Mouse (Mus musculus): ENCODE data around the gene Lgr5.

The Lgr5 gene

GRCm38 (mm10) chr10:115587301-115587969 lies at the start of gene Lgr5:
Lgr5 (minus strand) TSS chr10:115587780.
- in situ Hi-C loops (cut with MboI, MseI), result no loop called here

- in situ Hi-C loops (cut with MboI, MseI), result no loop called here
Observed at GRCm38 (mm10) chr10:115626678-115627077, 39.1 kb upstream of the Lgr5 start.

GRCm38 (mm10) chr10:115624957-115625356 lies 37.4 kb upstream of the Lgr5 start:
- in situ Hi-C loops (cut with MboI, MseI), result loop anchor here (25.0 kb wide), 1 partner anchor 313 kb away; the partner anchor contains the start of gene Rab21

- in situ Hi-C loops (cut with MboI, MseI), result loop anchor here (25.0 kb wide), 1 partner anchor 312 kb away; the partner anchor contains the start of gene Rab21
Observed at GRCm38 (mm10) chr10:115623956-115624671, 36.5 kb upstream of the Lgr5 start.

- in situ Hi-C loops (cut with MboI, MseI), result loop anchor here (25.0 kb wide), 1 partner anchor 311 kb away; the partner anchor contains the start of gene Rab21
Observed at GRCm38 (mm10) chr10:115623481-115623880, 35.9 kb upstream of the Lgr5 start.

- in situ Hi-C loops (cut with MboI, MseI), result loop anchor here (25.0 kb wide), 1 partner anchor 306 kb away; the partner anchor contains the start of gene Rab21
Observed at GRCm38 (mm10) chr10:115618288-115618856, 30.8 kb upstream of the Lgr5 start.

GRCm38 (mm10) chr10:115617456-115618287 lies 30.1 kb upstream of the Lgr5 start:
- in situ Hi-C loops (cut with MboI, MseI), result loop anchor here (25.0 kb wide), 1 partner anchor 305 kb away; the partner anchor contains the start of gene Rab21

- in situ Hi-C loops (cut with MboI, MseI), result loop anchor here (10.0 kb wide), 2 partner anchors 111 to 919 kb away; no protein-coding TSS in a partner anchor
Observed at GRCm38 (mm10) chr10:115595748-115596147, 8.2 kb upstream of the Lgr5 start.

- in situ Hi-C loops (cut with MboI, MseI), result loop anchor here (10.0 kb wide), 2 partner anchors 109 to 921 kb away; no protein-coding TSS in a partner anchor
Observed at GRCm38 (mm10) chr10:115593651-115594050, 6.1 kb upstream of the Lgr5 start.

GRCm38 (mm10) chr10:115593221-115593620 lies 5.6 kb upstream of the Lgr5 start:
- in situ Hi-C loops (cut with MboI, MseI), result loop anchor here (10.0 kb wide), 2 partner anchors 108 to 922 kb away; no protein-coding TSS in a partner anchor

- in situ Hi-C loops (cut with MboI, MseI), result no loop called here
Observed at GRCm38 (mm10) chr10:115587979-115588378, 399 bp upstream of the Lgr5 start.

GRCm38 (mm10) chr10:115586246-115587231 lies 1.0 kb downstream of the Lgr5 start:
- in situ Hi-C loops (cut with MboI, MseI), result no loop called here

- in situ Hi-C loops (cut with MboI, MseI), result no loop called here
Observed at GRCm38 (mm10) chr10:115585491-115586245, 1.9 kb downstream of the Lgr5 start.

- in situ Hi-C loops (cut with MboI, MseI), result no loop called here
Observed at GRCm38 (mm10) chr10:115584656-115585055, 2.9 kb downstream of the Lgr5 start.

- in situ Hi-C loops (cut with MboI, MseI), result no loop called here
Observed at GRCm38 (mm10) chr10:115583071-115583470, 4.5 kb downstream of the Lgr5 start.

GRCm38 (mm10) chr10:115581971-115582370 lies 5.6 kb downstream of the Lgr5 start:
- in situ Hi-C loops (cut with MboI, MseI), result no loop called here

GRCm38 (mm10) chr10:115579494-115579893 lies 8.1 kb downstream of the Lgr5 start:
- in situ Hi-C loops (cut with MboI, MseI), result no loop called here

- in situ Hi-C loops (cut with MboI, MseI), result no loop called here
Observed at GRCm38 (mm10) chr10:115579076-115579475, 8.5 kb downstream of the Lgr5 start.
